8 mouse cellular contexts compared by ENCODE assay signal in the genomic region with DNA sequence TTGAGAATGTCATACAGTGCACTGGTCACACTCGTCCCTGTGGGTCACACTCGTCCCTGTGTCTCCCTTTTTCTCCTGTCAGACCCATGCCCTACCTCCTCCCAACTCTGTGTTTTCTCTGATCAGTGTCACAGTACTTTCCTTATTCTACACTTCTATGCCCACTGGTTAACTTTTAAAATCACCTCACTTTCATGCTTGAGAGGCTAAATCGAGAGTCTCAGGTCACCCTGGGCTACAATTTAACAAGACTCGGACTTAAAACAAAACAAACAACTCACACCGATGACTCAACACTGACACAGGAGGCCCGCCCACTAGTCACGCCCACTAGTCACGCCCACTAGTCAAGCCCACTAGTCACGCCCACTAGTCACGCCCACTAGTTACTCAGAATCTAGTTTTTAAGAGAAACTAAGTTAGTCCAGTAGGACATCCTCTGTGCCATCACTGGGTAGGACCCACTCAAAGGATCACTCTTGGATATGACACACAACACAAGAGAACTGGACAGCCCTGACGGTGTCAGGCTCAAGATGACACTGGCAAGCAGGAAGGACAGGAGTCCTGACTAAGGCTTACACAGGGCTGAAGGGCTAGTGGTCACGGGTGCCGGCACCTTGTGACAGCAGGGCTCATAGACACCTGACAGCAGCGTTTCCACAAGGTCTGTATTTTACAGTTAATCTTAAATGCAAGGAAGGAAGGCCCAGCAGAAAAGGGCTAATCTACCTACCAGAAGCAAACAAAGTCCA. TPM values are rescaled to one million over a fixed set of nuclear protein-coding genes. Genes with fewer than 3 reads are reported as not detected.
DNase-seq lines count a peak whose midpoint lies in the region.

No protein-coding gene starts in this region.

- DNase-seq in gastrocnemius, adult 18-20 months (ENCODE audit: low spot score): peak; percentile 36
- DNase-seq in gastrocnemius, postnatal 10 days: no peak
- peak; percentile 85 for DNase-seq in c-Kit-positive CD71-positive TER-119-negative erythroid progenitor cells, embryonic 14.5 days (ENCODE audit: low read depth)
- DNase-seq in kidney, postnatal 4 days: peak; percentile 80 to 86
- DNase-seq in natural killer cell, adult 2 months (ENCODE audit: low spot score in 2 of 2): peak; percentile 44 to 62
- no peak for DNase-seq in right cerebral cortex, postnatal 36 days (ENCODE audit: low spot score in 2 of 2)
- no peak for DNase-seq in cerebellum, postnatal 10 days
- DNase-seq in ovary, postnatal 36 days (ENCODE audit: low spot score): no peak

RNA-seq across cellular contexts. Expression of a gene that starts 10.9 kb away (rescaled TPM):
- under 1 TPM in 1 of 2 experiments, not detected in 1; 0.09 TPM for total RNA-seq in gastrocnemius, adult 18-20 months (2021)
- total RNA-seq in gastrocnemius, postnatal 10 days (2021): under 1 TPM in 1 of 2 experiments, not detected in 1; 0.18 TPM

RNA-seq across cellular contexts. Expression of a gene that starts 13.8 kb away (rescaled TPM):
- total RNA-seq in gastrocnemius, adult 18-20 months (2021): 10 to 100 TPM; 34.5 to 40.0 TPM
- total RNA-seq in gastrocnemius, postnatal 10 days (2021): 10 to 100 TPM; 23.3 to 31.9 TPM

RNA-seq across cellular contexts. Expression of a gene that starts 46.8 kb away (rescaled TPM):
- not detected for total RNA-seq in gastrocnemius, adult 18-20 months (2021)
- total RNA-seq in gastrocnemius, postnatal 10 days (2021): not detected

RNA-seq across cellular contexts. Expression of a gene that starts 57.7 kb away (rescaled TPM):
- 1 to 10 TPM; 6.7 to 7.5 TPM for total RNA-seq in gastrocnemius, adult 18-20 months (2021)
- total RNA-seq in gastrocnemius, postnatal 10 days (2021): 10 to 100 TPM; 11.1 to 15.7 TPM

RNA-seq across cellular contexts. Expression of a gene that starts 58.1 kb away (rescaled TPM):
- total RNA-seq in gastrocnemius, adult 18-20 months (2021): under 1 TPM; 0.43 to 0.68 TPM
- total RNA-seq in gastrocnemius, postnatal 10 days (2021): under 1 TPM; 0.31 to 0.77 TPM

Comparison
In these comparisons a context has a peak if more than half of its experiments do, and no peak if none do; other contexts are left out.
1. DNase-seq: peak in gastrocnemius, adult 18-20 months (single experiment), c-Kit-positive CD71-positive TER-119-negative erythroid progenitor cells, embryonic 14.5 days (single experiment), kidney, postnatal 4 days (2 of 2) and natural killer cell, adult 2 months (2 of 2); none in gastrocnemius, postnatal 10 days (single experiment), right cerebral cortex, postnatal 36 days (0 of 2), cerebellum, postnatal 10 days (0 of 2) and ovary, postnatal 36 days (single experiment).